Mouse (Mus musculus): ENCODE data around the gene Slc44a3.
"Not testable (repeated sequence)": the region's sequence is repeated elsewhere in the genome, so short reads cannot be mapped to it uniquely, and the experiment has no call there.

Slc44a3 gene

GRCm38 (mm10) chr3:121552723-121553122 lies 20.5 kb upstream of the Slc44a3 start:
- no peak for DNase-seq (ENCODE audit: low spot score)

- no peak for DNase-seq (ENCODE audit: low spot score)
These were observed 18.2 kb upstream of the Slc44a3 start for GRCm38 (mm10) chr3:121550370-121550769.

GRCm38 (mm10) chr3:121547851-121548624 lies 15.8 kb upstream of the Slc44a3 start:
- no peak for DNase-seq (ENCODE audit: low spot score)

DNA sequence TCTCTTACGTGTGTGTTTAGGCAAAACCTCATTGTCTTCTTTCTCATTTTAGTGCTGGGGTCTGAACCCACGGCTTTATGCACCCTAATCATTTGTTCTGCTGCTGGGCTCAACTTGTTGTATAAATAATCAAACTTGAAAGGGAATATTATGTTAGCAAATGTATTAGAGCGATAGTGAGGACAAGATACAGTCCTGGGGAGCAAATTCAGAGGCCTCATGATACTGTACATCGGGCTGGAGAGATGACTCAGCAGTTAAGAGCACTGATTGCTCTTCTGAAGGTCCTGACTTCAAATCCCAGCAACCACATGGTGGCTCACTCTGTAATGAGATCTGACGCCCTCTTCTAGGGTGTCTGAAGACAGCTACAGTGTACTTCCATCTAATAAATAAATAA lies 8.4 kb upstream of the Slc44a3 start:
- DNase-seq (ENCODE audit: low spot score) = no peak

DNA sequence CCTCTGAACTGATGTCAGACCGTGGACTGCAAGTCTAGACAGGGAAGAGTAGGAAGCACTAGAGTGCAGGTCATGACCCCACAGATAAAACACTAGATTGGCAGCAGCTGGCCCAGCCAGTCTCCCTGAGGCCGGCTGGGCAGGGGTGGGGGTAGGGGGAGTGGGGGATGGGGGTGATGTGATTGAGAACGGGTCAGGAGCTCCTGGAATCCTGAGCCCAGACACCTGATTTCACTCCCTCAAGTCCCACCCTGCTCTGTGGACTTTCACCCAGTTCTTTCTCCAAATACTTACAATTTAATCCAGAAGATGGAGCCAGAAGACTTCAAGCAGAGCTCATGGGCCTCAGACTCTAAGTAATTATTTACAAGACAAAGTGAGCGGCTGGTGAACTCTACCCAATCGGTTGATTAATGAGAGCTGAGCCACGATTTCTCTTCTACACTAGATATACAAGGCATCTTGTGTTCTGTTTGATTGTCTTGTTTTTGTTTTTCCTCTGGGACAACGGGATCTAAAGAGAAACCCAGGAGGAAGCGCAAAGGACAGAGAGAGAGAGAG lies 7.7 kb upstream of the Slc44a3 start:
- DNase-seq (ENCODE audit: low spot score) = no peak

DNA sequence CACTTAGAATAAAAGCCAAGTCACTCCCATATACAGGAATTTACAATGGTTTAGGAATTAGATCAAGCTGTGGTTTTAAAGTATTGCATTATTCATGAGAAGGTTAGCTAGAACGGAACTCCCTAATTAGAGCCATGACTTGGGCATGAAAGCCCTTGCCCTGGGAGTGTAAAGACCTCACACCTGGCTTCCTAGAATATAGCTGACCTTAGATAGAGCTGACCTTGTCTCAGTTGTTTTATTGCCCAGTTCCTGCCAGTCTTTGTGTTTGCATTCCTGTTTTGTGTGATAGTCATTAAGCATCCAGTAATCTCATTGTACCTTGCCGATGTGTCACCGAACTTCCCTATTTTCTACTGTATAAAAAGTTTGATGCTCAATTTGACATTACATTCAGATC lies 6.6 kb upstream of the Slc44a3 start:
- DNase-seq (ENCODE audit: low spot score) = not testable (repeated sequence)

- DNase-seq (ENCODE audit: low spot score) = no peak
These were observed 5.8 kb upstream of the Slc44a3 start for GRCm38 (mm10) chr3:121537996-121538395.

GRCm38 (mm10) chr3:121536803-121537202 lies 4.6 kb upstream of the Slc44a3 start:
- DNase-seq (ENCODE audit: low spot score) = no peak

- no peak for DNase-seq (ENCODE audit: low spot score)
These were observed 3.8 kb upstream of the Slc44a3 start for GRCm38 (mm10) chr3:121535813-121536504.

- DNase-seq (ENCODE audit: low spot score) = peak; percentile 19
These were observed 645 bp downstream of the Slc44a3 start for GRCm38 (mm10) chr3:121531370-121532148.

GRCm38 (mm10) chr3:121530546-121531258 lies 1.5 kb downstream of the Slc44a3 start:
- DNase-seq (ENCODE audit: low spot score) = no peak

DNA sequence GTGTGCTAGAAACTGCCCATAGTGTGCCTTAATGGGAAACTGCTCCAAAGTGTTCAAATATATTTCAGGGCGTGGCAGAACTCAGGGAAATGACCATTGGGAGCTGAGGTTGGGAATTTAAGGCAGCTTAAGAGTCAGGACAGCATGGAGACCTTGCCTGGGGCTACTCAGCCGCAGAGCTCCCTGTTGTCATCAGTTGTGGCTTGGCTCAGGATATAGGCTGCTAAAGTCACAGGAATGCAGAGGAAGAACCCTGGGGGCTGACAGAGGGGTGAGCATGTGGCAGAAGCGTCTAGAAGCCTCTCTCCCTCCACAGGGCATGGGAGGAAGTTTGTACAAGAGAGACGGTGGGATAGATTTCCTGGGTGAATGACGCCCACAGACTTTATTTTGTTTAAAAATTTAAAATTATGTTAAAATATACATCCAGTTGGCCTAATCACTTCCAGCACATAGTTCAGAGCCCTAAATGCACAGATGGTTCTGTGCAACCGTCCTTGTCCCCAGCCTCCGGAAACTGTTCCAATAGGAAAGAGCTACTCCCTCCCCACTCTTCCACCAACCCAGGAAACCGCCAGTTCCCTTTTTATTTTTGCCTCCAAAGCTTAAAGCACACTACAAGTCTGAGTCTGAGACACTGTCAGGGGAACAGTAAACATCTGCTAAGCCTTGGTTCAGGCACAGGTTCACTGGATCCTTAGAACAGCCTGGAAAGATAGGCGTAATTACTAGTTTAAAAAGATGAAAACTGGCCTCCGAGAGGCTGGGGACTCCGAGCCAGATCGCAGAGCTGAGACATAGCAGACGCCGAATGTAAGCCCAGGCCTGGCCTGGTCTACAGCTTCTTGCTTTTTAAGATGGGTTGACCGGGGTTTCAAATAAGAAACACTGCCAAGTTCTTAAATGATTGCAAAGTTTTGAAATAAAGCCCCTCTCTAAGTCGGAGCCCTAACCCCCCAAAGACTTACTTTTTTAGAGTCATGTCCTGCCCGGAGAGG lies 5.8 kb downstream of the Slc44a3 start:
- DNase-seq (ENCODE audit: low spot score) = no peak

- DNase-seq (ENCODE audit: low spot score) = no peak
These were observed 10.5 kb downstream of the Slc44a3 start for GRCm38 (mm10) chr3:121521633-121522125.

- DNase-seq (ENCODE audit: low spot score) = no peak
These were observed 11.1 kb downstream of the Slc44a3 start for GRCm38 (mm10) chr3:121521123-121521522.

DNA sequence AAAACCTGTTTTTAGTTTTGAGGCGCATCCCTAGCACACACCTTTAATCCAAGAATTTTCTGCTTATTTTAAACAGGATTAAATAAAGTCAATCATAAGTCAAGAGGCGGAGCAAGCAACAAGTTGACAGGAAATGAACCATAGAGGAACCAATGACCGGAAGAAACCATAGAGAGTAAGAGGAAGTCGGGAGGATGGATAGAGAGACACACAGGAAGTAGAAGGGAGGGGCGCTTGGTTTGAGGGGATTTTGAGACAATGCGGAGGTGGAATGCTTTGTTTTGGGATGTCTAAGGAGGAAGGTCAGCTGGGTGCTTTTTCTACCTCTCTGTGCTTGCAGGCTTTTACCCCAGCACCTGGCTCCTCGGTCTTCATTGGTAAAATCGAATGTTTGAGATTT lies 15.2 kb downstream of the Slc44a3 start:
- no peak for DNase-seq (ENCODE audit: low spot score)

DNA sequence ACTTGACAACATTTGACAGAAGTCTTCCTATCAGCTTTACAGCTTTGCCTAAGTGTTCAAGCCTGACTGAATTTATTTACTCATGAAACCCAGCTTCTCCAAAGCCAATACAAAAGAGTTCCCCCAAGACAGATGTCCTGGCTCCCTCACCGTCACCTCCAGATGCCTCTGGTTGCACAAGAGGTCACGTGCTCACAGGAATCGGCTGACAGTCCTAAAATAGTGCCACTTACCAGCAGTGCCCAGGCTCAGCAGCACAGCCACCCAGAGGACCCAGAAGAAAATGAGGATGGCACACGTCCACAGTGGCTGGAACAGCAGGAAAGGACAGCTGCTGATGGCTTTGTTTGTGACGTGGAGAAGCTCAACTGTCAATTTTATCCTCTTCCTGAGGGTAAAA lies 23.1 kb downstream of the Slc44a3 start:
- DNase-seq (ENCODE audit: low spot score) = no peak

DNA sequence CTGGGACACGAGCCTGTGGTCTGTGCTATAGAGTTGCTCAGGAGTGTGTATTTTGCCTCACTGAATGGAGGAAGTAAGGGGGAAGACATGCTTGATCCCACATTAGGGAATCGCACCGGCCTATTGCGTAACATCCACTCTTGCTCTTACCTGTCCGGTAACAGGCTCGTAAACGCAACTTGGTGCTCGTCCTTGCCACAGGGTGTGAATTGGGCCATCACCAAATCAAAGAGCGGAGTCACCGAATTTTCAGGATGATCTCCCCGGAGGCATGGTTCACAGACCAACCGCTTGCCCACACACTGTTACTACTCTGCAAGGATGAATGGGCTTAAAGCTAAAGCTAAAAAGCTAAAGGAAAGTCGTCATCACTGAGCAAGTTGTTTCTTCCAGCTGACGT lies 24.5 kb downstream of the Slc44a3 start:
- no peak for DNase-seq (ENCODE audit: low spot score)

DNA sequence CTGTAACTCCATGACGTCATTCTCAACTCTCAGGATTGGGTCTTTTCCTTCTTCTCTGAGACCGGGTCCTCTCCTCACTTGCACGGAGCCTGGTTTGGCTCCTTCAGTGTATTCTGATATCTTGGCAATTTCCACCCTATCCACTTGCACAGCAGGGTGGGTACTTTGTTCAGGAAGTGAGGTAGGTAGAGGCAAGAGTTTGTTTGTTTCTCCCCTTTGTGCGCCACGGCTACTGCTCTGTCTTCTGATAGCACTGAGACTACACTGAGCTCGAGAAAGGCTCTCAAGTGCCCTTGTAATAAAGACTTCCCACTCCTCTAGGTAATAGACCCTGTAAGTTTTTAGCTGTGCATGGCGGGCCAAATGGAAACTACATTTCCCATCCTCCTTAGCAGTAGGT lies 25.4 kb downstream of the Slc44a3 start:
- DNase-seq (ENCODE audit: low spot score) = no peak

GRCm38 (mm10) chr3:121506175-121506574 lies 26.0 kb downstream of the Slc44a3 start:
- no peak for DNase-seq (ENCODE audit: low spot score)

GRCm38 (mm10) chr3:121504927-121505487 lies 27.2 kb downstream of the Slc44a3 start:
- DNase-seq (ENCODE audit: low spot score) = no peak
